Mouse (Mus musculus): ENCODE data around the gene Phgr1. TPM values are rescaled to one million over a fixed set of nuclear protein-coding genes. Genes with fewer than 3 reads are reported as not detected.

The Phgr1 gene
- polyA plus RNA-seq, 1 experiment from 2014 or later: not detected

- Histone ChIP-seq H3K4me3 (replicated peaks) (no peak overlapping the region), H3K4me1 (replicated peaks) (peaks cover 43% of the 10 kb centered on the region), H3K4me2 (no peak overlapping the region), H3K36me3 (no peaks in the 10 kb centered on the region), H3K9me3 (no peaks in the 10 kb centered on the region), H3K27ac (peak overlapping the region; percentile 41; the same call in 1 of the 2 replicates), H3K9ac (replicated peaks) (peak overlapping the region; percentile 40; the same call in 1 of the 2 replicates), H3K27me3 (0 out of 2 replicates have a peak, but pooled peaks cover 1% of the 10 kb centered on the region)
- WGBS: 51% methylated on average over 16 of the region's 16 CpGs
- ATAC-seq (ENCODE audit: insufficient number of reproducible peaks, insufficient read depth, low FRiP score, low TSS enrichment, low read depth): no peak
These were observed 20.4 kb upstream of the Phgr1 start for GRCm38 (mm10) chr2:118751896-118752791.

- peaks cover 7% of the 10 kb centered on the region; the same call in 1 of the 2 replicates for H3K27me3 ChIP-seq
- WGBS: 69% methylated on average over 4 of the region's 4 CpGs
- H3K27ac ChIP-seq: no peak overlapping the region
- no peak overlapping the region for H3K4me2 ChIP-seq
- peaks cover 37% of the 10 kb centered on the region for H3K4me1 ChIP-seq (replicated peaks)
- ATAC-seq (ENCODE audit: insufficient number of reproducible peaks, insufficient read depth, low FRiP score, low TSS enrichment, low read depth): no peak
- no peaks in the 10 kb centered on the region for H3K9me3 ChIP-seq
- no peaks in the 10 kb centered on the region for H3K36me3 ChIP-seq
- no peak overlapping the region for H3K4me3 ChIP-seq (replicated peaks)
- no peak overlapping the region for H3K9ac ChIP-seq (replicated peaks)
These were observed 19.8 kb upstream of the Phgr1 start for GRCm38 (mm10) chr2:118752792-118753108.

- Histone ChIP-seq H3K27ac (no peak overlapping the region), H3K4me1 (replicated peaks) (peaks cover 23% of the 10 kb centered on the region), H3K27me3 (peaks cover 21% of the 10 kb centered on the region), H3K4me3 (replicated peaks) (no peak overlapping the region), H3K9ac (replicated peaks) (no peak overlapping the region), H3K4me2 (no peak overlapping the region), H3K9me3 (no peaks in the 10 kb centered on the region), H3K36me3 (no peaks in the 10 kb centered on the region)
- WGBS: 84% methylated on average over 5 of the region's 5 CpGs
- ATAC-seq (ENCODE audit: insufficient number of reproducible peaks, insufficient read depth, low FRiP score, low TSS enrichment, low read depth): no peak
These were observed 18.4 kb upstream of the Phgr1 start for GRCm38 (mm10) chr2:118754143-118754542.

- Histone ChIP-seq H3K9me3 (no peaks in the 10 kb centered on the region), H3K27ac (no peak overlapping the region), H3K27me3 (peaks cover 29% of the 10 kb centered on the region), H3K4me1 (replicated peaks) (peaks cover 11% of the 10 kb centered on the region), H3K36me3 (no peaks in the 10 kb centered on the region), H3K4me2 (no peak overlapping the region), H3K9ac (replicated peaks) (no peak overlapping the region), H3K4me3 (replicated peaks) (no peak overlapping the region)
- 83% methylated on average over 6 of the region's 6 CpGs for WGBS
- ATAC-seq (ENCODE audit: insufficient number of reproducible peaks, insufficient read depth, low FRiP score, low TSS enrichment, low read depth): no peak
These were observed 17.2 kb upstream of the Phgr1 start for GRCm38 (mm10) chr2:118755407-118755806.

- no peak overlapping the region for H3K27ac ChIP-seq
- no peak overlapping the region for H3K4me2 ChIP-seq
- peaks cover 36% of the 10 kb centered on the region for H3K27me3 ChIP-seq
- H3K36me3 ChIP-seq: no peaks in the 10 kb centered on the region
- H3K4me1 ChIP-seq (replicated peaks): peaks cover 8% of the 10 kb centered on the region
- 73% methylated on average over 4 of the region's 4 CpGs for WGBS
- no peaks in the 10 kb centered on the region for H3K9me3 ChIP-seq
- H3K9ac ChIP-seq (replicated peaks): no peak overlapping the region
- no peak overlapping the region for H3K4me3 ChIP-seq (replicated peaks)
- no peak for ATAC-seq (ENCODE audit: insufficient number of reproducible peaks, insufficient read depth, low FRiP score, low TSS enrichment, low read depth)
These were observed 16.5 kb upstream of the Phgr1 start for GRCm38 (mm10) chr2:118756103-118756502.

- WGBS: 10% methylated on average over 8 of the region's 8 CpGs
- ATAC-seq (ENCODE audit: insufficient number of reproducible peaks, insufficient read depth, low FRiP score, low TSS enrichment, low read depth): no peak
- Histone ChIP-seq H3K36me3 (no peaks in the 10 kb centered on the region), H3K9me3 (no peaks in the 10 kb centered on the region), H3K27me3 (peaks cover 67% of the 10 kb centered on the region), H3K4me1 (replicated peaks) (peaks cover 26% of the 10 kb centered on the region), H3K4me2 (no peak overlapping the region), H3K4me3 (replicated peaks) (no peak overlapping the region), H3K27ac (no peak overlapping the region), H3K9ac (replicated peaks) (no peak overlapping the region)
These were observed 12.7 kb upstream of the Phgr1 start for GRCm38 (mm10) chr2:118759828-118760227.

GRCm38 (mm10) chr2:118760311-118761025 is 12.1 kb upstream of the Phgr1 start:
- peaks cover 67% of the 10 kb centered on the region for H3K27me3 ChIP-seq
- no peaks in the 10 kb centered on the region for H3K36me3 ChIP-seq
- no peak overlapping the region for H3K4me3 ChIP-seq (replicated peaks)
- H3K4me1 ChIP-seq (replicated peaks): peaks cover 26% of the 10 kb centered on the region
- H3K9ac ChIP-seq (replicated peaks): no peak overlapping the region
- H3K27ac ChIP-seq: no peak overlapping the region
- H3K9me3 ChIP-seq: no peaks in the 10 kb centered on the region
- no peak overlapping the region for H3K4me2 ChIP-seq
- 82% methylated on average over 11 of the region's 11 CpGs for WGBS
- ATAC-seq (ENCODE audit: insufficient number of reproducible peaks, insufficient read depth, low FRiP score, low TSS enrichment, low read depth): no peak

- Histone ChIP-seq H3K9me3 (no peaks in the 10 kb centered on the region), H3K27ac (peak overlapping the region; percentile 80; the same call in 1 of the 2 replicates), H3K27me3 (peaks cover 67% of the 10 kb centered on the region), H3K9ac (replicated peaks) (no peak overlapping the region), H3K36me3 (no peaks in the 10 kb centered on the region), H3K4me3 (replicated peaks) (no peak overlapping the region), H3K4me1 (replicated peaks) (peaks cover 26% of the 10 kb centered on the region), H3K4me2 (peak overlapping the region; percentile 55; the same call in 1 of the 2 replicates)
- ATAC-seq (ENCODE audit: insufficient number of reproducible peaks, insufficient read depth, low FRiP score, low TSS enrichment, low read depth): no peak
- WGBS: 81% methylated on average over 12 of the region's 12 CpGs
These were observed 11.2 kb upstream of the Phgr1 start for GRCm38 (mm10) chr2:118761358-118761757.

- peak within 1 kb of the TSS; percentile 80 for H3K27ac ChIP-seq
These were observed 10.4 kb upstream of the Phgr1 start, which contains the start of gene Ccdc9b for GRCm38 (mm10) chr2:118761906-118762783. Ccdc9b (minus strand) TSS chr2:118762661.

GRCm38 (mm10) chr2:118762784-118763148 is 9.8 kb upstream of the Phgr1 start:
- Histone ChIP-seq H3K27ac (peak overlapping the region; percentile 80), H3K9me3 (no peaks in the 10 kb centered on the region), H3K4me2 (peak overlapping the region; percentile 55), H3K27me3 (peaks cover 59% of the 10 kb centered on the region), H3K36me3 (no peaks in the 10 kb centered on the region), H3K9ac (replicated peaks) (peak overlapping the region; percentile 47; the same call in 1 of the 2 replicates), H3K4me1 (replicated peaks) (peaks cover 26% of the 10 kb centered on the region), H3K4me3 (replicated peaks) (peak overlapping the region; percentile 25)
- no peak for ATAC-seq (ENCODE audit: insufficient number of reproducible peaks, insufficient read depth, low FRiP score, low TSS enrichment, low read depth)
- WGBS: 19% methylated on average over 10 of the region's 10 CpGs

More at GRCm38 (mm10) chr2:118761906-118762783, 10.4 kb upstream of the Phgr1 start, which contains the start of gene Ccdc9b:
- H3K9me3 ChIP-seq: no peaks in the 10 kb centered on the region
- peaks cover 26% of the 10 kb centered on the region for H3K4me1 ChIP-seq (replicated peaks)
- H3K4me3 ChIP-seq (replicated peaks): peak within 1 kb of the TSS; percentile 25
- peak within 1 kb of the TSS; percentile 47 for H3K9ac ChIP-seq (replicated peaks)
- H3K27me3 ChIP-seq: peaks cover 65% of the 10 kb centered on the region
- H3K4me2 ChIP-seq: peak within 1 kb of the TSS; percentile 55
- peak; percentile 40 for ATAC-seq (ENCODE audit: insufficient number of reproducible peaks, insufficient read depth, low FRiP score, low TSS enrichment, low read depth)
- WGBS: 6% methylated on average over 28 of the region's 29 CpGs
- H3K36me3 ChIP-seq: no peaks in the 10 kb centered on the region
